Mouse (Mus musculus) monocyte, adult 2 months (primary cell): ENCODE measurements around the gene Bahd1.

Experiments used
- DNase-seq, 2 experiments: peaks; one replicate each; pipeline ENCODE4 v3.0.0; 2022; ENCODE audit warnings: low spot score in 2 of 2, low read depth in 1 of 2

The Bahd1 gene

GRCm38 (mm10) chr2:118899981-118900825, at the start of gene Bahd1:
Gene Bahd1 (plus strand): TSS chr2:118900377.
- DNase-seq: no peak

GRCm38 (mm10) chr2:118851756-118852155, 48.4 kb upstream of the Bahd1 start:
- no peak for DNase-seq

DNA sequence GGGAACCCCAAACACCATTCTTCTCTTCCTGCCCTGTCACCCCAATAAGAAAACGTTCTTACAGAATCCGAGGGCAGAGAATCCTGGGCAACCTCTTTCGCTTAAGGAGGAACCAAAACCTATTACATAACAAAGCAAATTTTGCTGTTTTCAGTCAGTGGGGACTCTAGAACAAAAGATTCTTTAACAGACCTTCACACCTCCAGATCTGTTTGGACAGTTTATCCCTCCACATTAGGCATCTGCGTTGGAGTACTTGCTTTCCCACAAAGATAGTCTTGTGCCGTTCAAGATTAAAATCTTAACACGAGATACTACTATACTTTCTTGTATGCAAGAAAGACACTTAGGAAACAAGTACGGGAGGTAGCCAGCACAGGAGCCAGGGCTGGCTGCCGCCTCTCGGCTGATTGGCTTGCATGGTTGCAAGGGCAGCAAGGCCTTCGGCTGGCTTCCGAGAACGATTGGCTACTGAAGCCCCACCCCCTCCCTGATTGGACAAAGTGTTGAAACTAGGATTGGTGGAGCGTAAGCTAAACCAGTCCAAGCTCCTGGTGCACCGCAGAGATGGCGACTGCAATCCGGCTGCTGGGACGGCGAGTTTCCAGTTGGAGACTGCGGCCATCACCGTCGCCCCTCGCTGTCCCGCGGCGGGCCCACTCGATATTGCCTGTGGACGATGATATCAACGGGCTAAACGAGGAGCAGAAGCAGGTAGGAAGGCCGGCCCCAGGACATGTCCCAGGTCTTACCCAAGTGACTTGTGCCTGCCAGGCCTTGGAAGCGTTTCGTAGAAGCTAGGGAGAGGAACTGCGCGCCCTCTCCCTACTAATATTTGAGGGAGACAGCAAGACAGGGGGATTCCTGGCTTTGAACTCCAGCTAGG, 38.5 kb upstream of the Bahd1 start, which contains the start of gene Ivd:
Gene Ivd (plus strand): TSS at position 501 of the 886 bp plus-strand sequence.
- peak; percentile 64 to 77 for DNase-seq

DNA sequence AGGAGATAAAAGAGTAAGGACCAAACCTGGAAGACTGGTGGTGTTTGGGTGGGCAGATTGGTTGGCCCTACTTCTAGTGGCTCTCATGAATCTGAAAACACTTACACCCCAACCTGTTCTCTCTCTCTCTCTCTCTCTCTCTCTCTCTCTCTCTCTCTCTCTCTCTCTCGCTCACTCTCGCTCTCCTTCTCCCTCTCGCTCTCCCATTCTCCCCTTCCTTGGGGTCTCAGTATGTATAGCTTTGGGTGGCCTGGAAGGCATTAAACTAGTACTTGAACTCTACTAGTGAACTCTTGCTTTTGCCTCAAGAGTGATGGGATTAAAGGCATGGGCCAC, 37.9 kb upstream of the Bahd1 start:
- DNase-seq: no peak

- DNase-seq: no peak
These were observed 29.6 kb upstream of the Bahd1 start for GRCm38 (mm10) chr2:118870601-118871000.

- DNase-seq: no peak
These were observed 29.1 kb upstream of the Bahd1 start for GRCm38 (mm10) chr2:118871032-118871431.

GRCm38 (mm10) chr2:118873018-118873417, 27.2 kb upstream of the Bahd1 start:
- DNase-seq: no peak

GRCm38 (mm10) chr2:118873890-118874430, 26.2 kb upstream of the Bahd1 start:
- no peak for DNase-seq

- DNase-seq: no peak
These were observed 24.9 kb upstream of the Bahd1 start for GRCm38 (mm10) chr2:118875316-118875715.

DNA sequence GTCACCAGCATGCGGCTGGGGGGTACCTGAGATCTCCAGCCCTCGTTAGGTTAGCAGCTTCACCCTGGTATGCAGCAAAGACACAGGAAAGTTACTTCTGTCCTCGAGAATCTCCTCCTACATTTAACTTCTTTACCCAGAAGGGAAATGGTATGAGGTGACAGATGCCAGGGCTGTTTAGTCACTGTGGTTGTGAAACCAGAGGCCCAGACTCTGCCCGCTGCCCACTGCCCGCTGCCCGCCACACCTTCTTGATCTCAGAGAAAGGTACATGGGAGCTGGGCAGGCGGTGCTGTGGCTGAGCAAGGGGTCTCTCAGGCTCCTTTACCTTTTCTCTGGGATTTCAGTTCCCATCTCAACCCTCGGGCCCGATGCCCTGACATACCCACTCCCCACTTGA, 23.7 kb upstream of the Bahd1 start:
- no peak for DNase-seq

DNA sequence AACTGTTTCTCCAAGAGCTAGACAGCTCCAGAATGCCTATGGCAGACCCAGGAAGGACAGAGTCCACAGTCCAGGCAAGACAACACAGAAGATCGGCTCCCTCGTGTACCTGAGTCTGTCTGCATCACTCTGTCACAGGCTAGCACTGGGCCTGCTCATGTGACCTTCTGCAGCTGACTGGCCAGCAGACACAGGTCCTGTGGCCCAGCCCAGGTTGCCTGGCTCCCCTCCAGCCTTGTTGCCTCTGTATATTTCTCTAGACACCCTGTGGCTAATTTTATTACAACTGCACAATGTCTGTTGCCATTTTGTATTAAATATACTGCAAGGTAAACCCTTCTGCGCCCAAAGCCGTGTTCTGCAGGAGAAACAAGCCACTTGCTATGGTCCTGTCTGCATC, 19.2 kb upstream of the Bahd1 start:
- DNase-seq: no peak

- no peak for DNase-seq
These were observed 18.2 kb upstream of the Bahd1 start for GRCm38 (mm10) chr2:118881956-118882355.

GRCm38 (mm10) chr2:118882840-118883679, 17.1 kb upstream of the Bahd1 start:
- DNase-seq: peak; percentile 45 to 78

DNA sequence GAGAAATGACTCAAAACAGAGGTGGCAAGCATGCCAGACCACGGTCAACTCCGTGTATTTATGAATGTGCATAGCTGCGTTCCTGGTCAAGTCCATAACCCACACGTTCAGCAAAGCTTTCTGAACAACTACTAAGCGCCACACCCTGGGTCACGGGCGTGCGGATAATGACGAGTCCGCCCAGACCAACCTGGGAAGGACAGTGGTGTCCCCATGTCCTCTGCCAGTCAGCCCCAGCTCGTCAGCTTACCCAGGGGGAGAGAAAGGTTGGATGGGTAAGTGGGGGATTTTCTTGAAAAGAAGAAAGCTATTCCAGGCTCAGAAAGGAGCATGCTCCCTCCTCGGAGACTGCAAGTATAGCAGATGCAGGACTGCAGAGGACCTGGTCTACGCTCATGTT, 12.7 kb upstream of the Bahd1 start:
- DNase-seq: no peak

- no peak for DNase-seq
These were observed 12.2 kb upstream of the Bahd1 start for GRCm38 (mm10) chr2:118887845-118888548.

GRCm38 (mm10) chr2:118891173-118891572, 9.0 kb upstream of the Bahd1 start:
- DNase-seq: no peak

DNA sequence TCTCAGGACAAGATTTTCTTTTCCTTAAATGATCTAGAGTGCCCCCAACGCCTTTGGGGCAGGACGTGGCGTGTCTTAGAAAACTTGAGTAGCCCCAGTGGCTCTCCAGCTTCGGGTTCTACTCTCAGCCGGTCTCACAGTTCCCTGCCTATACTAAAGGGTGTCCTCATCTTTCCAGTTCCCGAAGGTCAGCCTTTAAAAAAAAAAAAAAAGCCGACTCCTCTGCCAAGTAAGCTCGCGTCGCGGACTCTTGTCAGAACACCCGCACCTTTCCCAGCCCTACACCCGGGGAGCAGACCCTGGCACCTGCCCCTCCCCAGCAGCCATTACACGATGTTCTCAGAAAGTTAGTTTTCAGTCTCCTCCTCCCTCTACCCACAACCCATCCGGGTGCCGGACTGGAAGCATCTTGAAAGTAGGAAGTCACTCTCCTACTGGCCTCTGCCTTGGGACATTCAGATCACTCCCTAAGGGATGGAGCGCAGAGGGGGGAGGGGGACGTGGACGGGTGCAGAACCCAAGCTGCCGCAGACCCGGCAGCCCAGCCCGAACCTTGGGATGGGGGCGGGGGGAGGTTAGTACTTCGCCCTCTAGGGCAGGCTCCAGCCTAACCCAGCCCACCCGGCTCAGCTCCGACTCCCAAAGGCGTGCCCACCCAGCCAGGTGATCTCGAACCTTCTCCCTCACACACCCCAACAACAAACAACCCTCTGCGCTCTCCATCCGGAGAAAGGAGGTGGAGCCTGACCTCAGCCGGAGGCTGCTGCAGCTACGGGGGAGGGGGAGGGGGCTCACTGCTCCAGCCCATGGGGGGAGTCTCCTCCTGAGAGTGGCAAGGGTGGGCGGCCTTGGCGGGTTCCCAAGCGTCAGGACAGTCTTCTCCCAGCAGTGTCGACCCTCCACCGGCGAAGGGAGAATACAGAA, 3.9 kb upstream of the Bahd1 start:
- peak in 1 of 2 experiments; percentile 23 for DNase-seq

- DNase-seq: no peak
These were observed 3.3 kb upstream of the Bahd1 start for GRCm38 (mm10) chr2:118896914-118897291.

DNA sequence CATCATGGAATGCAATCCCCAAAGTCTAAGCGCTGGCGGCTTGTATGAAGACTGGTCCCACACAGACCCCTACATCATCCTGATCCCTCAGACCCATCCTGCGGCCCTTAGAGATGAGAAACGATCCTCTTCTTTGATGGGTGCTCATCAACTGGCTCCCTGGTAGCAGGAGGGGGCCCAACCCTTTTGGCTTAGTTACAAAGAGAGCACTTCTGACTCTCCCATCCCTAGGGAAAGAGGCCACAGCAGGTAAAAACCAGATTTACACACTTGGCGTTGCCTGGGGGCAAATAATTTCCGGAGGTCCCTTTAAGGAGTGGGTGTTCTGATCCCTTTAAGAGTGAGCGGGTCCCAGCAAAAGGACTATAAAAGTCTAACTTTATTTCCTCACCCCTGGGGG, 2.8 kb upstream of the Bahd1 start:
- no peak for DNase-seq
